Mouse (Mus musculus) retina, postnatal 7 days (tissue): ENCODE measurements around the gene Cwc22.
"Not testable (repeated sequence)": the region's sequence is repeated elsewhere in the genome, so short reads cannot be mapped to it uniquely, and the experiment has no call there.

Experiments used
- DNase-seq: peaks from one replicate; pipeline ENCODE4 v3.0.0-alpha.2; 2012; ENCODE audit warnings: low read depth, low spot score

Gene Cwc22

DNA sequence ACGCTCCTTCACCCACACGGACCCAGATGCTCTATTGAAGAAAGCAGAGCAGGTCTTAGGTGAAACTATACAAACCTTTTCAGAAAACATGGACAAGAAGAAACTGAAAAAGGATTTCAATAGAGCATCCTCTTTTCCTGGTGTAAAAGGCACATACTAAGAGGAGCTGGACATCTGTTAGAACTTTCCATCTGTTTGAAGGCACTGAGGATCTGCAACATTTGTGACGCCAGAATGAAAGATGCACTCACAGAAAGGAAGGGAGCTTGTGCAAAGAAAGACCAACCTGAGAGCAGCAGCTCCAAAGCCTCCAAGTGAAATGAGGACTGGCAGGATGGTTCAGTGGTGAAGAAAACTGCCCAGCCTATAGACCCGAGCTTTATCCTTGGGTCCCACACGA, 48.2 kb downstream of the Cwc22 start:
- DNase-seq: no peak

DNA sequence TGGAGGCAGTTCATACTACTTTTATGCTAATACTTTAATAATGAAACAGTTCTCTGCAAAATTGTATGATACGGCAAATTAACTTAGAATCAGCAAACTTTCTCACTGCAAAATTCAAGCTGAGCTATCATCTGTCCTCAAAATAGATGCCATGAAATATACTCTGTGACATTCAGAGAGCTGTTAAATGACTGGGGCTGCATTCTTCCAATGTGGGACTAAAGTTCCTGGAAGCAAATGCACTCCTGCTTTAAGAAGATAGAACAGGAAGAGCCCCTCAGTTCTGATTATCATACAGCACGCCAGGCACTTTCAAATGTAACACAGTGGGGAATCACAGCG, 48.6 kb downstream of the Cwc22 start:
- no peak for DNase-seq

DNA sequence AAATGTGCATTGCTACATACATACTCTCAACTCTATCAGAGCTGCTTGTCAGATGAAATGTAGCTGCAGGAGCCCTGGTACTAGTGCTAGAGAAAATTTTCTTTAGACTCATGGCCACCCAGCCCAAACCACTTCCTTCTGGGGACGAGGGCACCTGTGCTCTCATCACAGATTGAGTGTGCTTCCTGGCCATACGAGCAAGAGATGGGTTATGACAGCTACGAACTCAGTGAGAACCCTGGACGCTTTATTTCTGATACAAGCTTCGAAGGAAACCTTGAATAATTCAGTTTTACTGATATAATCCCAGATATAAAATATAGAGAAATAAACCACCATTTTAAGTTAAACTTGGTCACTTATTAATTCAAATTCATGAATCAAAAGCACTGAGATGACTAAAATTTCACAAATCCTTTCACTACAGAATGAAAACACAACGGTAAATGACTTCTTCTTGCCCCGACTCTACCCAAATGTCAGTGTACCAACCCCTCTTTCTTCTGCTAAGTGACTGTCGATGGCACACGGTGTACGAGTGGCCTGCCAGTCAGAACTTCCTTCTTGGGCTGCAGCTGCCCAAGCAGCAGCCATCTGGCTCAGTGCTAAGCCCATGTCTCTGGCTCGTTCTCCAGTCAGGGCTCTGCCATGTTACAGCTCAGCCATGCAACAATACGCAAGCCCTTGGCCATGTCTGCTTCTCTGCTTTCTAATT, 49.2 kb downstream of the Cwc22 start:
- no peak for DNase-seq

DNA sequence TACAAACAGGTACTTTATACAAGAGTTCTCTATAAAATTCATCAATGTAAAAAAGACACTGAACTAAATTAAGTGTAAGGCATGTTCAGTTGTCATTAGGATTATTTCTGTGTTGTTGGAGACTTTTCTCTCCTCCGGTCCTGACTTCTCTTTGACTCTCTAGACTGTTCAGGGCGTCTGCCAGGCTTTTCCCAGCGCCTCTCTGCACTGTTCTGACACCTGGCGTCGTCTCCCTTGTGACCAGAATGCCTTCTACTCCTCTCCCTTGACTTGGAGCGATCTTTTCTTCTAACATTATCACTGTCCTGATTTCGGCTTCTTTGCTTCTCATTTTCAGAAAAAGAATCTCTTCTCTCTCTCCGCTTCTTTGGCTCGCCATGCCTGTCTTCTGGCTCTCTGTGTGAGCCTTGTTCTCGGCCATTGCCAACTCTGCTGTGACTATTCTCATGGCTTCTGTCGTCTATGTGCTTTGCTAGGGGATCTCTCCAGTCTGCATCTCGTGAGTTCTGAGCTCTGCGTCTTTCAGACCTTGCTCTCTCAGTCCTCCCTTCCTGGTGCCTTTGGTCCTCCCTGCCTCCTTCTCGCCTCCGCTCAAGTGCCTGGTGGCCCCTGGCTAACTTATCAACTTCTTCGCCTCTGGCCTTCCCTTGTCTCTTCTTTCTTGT, 50.1 kb downstream of the Cwc22 start:
- DNase-seq: not testable (repeated sequence)

DNA sequence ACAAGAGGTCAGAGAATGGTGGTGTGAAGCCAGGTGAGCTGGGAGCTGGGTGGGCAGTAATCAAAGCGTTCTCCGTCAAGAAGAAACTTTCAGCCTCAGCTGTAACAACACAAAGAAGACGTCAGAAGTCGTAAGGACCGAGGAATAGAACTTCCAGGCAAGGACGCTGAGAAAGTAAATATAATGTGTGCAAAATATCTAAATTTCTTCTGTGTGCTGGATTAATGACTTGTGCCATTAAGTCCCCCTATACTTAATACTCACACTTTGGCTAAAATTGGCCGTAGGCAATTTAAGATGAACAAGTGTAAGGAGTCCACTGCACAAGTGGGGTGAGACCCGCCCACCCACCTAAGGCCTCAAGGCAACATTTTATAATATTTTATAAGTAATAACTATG, 51.3 kb downstream of the Cwc22 start:
- DNase-seq: no peak

DNA sequence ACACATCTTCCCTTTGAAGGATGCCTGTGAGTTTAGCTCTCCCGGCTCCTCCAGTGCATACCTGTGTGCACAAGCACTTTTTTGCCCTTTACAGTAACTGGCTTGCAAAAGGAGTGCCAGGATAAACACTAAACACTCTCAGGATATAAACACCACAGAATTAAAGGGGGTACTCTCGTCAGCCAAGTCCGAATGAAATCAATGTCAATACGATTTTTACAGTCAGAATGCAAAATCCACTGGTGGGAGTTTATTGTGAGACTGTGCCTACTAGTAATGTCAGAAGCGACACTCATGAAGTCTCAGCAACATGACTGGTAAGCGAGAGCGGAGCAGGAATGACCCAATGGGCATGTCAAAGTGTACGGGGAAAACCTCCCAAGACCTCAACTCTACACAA, 52.7 kb downstream of the Cwc22 start:
- DNase-seq: no peak

DNA sequence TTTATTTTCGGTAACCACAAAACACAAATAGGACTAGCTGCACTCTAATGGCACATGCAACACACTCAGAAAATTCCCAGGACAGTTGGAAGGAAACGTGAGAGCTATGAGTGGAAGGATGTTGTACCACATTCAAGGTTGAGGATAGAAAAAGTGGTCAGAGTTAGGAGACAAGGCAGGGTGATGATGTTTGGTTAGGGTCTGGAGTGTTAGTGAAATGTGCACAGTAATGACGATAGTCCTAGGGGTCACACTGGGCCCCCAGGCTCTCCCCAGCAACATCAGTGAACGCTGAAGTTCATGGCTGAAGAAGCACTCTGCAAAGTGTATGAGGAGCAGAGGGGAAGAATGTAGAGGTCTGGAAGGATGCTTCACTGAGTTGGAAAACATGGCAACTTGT, 53.6 kb downstream of the Cwc22 start:
- no peak for DNase-seq

DNA sequence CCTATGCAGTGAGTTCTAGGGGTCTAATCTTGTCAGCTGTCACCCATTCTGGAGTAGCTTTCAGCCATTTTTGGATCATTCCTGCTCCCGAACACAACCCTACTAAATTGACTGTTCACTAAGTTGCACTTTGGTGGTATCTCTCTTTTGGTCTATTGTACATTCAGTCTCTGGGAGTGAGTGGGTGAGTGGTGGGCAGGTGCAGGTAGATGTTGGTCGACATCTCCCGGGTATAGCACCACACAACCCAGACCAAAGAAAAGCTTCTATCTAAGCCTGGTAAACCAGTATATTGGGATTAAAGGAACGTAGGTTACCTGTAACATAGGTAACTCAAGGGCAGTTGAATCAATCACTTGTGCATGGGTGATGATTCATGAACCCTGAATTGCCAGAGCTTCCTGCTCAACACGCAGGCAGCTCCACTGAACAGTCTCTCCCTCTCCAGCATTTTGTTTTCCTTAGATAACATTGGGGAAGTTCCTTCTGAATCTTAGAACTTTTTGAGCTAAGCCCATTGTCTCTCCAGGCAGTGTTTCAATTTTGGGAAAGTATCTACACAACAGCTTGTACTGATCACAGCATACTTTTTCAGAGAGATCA, 55.2 kb downstream of the Cwc22 start:
- DNase-seq: no peak

DNA sequence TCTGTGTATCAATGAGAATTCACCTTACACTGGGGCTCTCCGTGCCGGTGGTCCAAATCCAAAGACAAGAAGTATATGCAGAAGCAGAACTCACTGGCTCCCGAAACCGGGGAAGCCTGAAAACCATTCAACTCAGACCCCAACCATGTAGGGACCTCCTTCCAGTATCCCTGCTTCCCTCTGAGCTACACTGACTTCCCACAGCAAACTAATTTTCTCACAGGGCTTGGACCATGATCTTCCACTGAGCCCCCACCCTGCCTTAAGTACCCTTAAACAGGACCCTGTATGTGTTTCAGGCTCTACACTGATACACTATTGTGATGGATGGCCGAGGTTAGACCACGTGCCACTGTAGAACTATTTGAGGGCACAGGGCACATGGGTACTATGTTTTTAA, 56.2 kb downstream of the Cwc22 start:
- no peak for DNase-seq

DNA sequence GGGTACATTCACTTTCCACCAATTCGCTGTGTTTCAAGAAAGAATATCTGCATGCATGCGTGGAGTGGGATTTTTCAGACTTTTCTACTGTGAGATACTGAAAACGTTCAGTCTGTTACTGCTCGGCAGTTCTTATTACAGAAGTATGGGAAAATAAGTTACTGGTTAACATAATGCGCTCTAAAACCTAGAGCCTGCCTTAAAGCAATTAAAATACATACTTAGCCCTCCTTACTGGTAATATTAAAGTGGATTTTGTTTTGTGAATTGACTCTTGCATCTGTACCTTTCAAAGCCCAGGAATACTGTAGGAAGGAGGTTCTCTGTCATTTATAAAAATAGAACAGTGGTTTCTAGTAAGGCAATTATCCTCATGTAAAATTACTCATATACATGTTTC, 56.8 kb downstream of the Cwc22 start:
- no peak for DNase-seq

DNA sequence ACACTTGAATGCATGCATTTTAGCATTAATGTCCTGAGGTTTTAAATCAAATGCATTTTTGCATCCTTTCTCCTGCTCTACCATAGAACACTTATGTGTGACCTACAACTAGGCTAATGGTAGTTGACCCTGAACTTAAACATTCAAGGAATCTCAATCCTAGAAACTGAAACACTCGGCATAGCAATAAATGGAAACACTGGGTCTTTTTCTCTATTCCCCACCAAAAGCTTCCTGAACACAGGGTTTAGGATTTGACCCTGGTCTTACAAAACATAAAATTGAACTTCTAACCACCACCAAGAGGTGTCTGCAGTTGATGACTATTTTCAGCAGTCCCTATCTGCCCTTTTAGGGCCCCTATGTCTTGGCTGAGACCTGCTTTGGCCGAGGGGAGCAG, 57.3 kb downstream of the Cwc22 start:
- no peak for DNase-seq

DNA sequence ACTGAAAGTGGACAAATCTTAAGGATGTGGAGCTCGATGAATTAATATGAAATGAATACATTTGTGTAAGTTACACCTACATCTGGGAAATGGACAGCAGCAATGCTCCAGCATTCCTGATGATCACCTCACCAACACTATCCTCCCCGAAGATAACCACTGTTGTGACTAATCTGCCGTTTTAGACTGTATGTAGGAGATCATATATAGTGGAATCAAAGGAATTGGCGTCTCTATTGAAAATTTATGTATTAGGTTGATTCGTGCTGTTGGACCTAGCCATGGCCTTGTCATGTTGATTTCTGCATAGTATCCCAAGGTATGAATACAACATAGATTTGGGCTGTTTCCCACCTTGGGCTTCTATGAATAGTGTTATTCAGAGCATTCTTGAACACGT, 58.1 kb downstream of the Cwc22 start:
- no peak for DNase-seq

DNA sequence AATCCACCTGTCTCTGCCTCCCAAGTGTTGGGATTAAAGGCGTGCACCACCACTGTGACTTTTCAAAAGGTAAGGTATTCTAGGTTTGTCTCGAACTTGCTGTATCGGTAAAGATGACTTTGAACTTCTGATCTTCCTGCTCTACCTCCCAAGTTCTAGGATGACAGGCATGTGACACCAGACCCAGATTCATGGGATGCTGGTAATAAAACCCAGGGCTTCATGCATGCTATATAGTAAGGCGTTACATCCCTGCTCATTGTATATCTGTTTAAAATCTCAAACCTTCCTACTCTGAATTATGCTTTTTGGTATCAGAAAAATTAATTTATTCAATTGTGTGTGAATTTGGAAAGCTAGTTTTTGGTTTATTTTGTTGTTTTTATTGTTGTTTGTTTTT, 59.0 kb downstream of the Cwc22 start:
- DNase-seq: no peak

DNA sequence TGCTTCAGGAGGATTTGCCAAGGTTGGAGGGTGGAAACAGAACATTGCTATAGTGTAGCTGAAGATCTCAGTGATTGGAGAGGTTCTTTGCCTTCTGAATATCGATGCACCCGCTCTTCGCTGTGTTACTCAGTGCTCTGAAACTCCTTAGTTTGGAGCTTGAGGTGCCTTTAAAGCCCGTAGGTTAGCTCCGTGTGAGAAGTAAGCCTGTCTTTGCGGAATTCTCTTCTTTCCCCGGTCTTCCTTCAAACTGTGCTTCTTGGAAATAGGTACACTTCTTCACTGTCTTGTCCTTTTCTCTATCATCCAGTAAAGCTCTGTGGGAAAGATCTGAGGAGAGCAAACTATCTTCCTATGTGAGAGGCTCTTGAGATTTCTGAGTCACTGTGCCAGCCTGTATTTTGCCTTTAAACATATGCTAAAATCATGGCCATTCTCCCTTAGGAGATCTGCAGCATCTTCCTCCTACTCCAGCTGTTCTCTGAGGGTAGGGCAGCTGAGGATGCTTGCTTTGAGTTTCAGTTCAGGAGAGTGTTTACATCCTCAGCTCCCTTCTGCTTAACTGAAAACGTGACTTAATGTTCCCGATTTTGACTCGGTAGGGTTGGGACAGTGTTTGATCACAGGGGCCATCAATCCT, 60.6 kb downstream of the Cwc22 start:
- no peak for DNase-seq

DNA sequence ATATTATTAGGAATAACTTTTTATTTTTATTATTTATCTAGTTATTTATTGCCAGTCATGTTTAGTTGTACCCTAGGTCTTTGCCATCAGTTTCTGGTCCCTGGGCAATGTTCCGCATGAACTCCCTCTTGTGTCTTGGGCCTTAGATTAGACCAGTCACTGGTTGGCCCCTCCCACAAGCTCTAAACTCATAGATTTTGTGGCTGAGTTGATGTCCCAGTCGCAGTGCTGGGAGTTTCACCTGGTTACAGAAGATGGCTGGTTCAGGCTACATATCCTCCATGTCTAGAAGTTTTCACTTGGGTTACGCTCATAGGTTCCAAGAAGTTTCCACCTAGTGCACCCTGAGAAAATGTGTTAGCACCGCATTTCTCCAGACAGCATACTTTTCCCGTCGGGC, 61.1 kb downstream of the Cwc22 start:
- no peak for DNase-seq

DNA sequence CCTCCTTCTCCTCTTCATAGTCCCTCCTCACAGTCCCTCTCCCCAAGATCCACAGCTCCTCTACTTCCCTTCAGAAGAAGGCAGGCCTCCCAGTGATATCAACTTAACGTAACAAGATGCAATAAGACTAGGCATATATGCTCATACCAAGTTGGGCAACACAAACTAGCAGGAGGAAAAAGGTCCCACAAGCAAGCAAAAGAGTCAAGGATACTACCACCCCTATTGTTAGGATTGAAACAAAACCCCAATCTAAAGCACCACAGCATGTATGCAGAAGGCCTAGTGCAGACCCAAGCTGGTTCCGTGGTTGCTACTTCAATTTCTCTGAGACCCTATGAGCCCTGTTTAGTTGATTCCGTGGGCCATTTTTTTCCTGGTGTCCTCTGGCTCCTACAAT, 61.7 kb downstream of the Cwc22 start:
- no peak for DNase-seq

DNA sequence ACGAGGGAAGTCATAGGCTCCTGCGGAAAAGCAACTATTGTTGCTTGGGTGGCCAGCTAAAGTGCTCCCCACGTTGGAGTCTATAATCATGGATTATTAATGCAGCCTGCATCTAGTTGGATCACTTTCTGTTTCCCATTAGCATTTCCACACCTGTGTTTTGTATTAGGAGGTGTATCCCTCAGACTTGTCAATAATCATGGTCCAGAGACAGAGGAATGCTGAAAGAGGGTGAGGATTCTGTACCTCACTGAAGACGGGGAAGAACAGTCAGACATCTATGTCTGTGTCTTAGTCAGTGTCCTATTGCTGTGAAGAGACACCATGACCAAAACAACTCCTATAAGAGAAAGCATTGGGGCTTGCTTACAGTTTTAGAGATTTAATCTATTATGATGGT, 63.2 kb downstream of the Cwc22 start:
- no peak for DNase-seq

DNA sequence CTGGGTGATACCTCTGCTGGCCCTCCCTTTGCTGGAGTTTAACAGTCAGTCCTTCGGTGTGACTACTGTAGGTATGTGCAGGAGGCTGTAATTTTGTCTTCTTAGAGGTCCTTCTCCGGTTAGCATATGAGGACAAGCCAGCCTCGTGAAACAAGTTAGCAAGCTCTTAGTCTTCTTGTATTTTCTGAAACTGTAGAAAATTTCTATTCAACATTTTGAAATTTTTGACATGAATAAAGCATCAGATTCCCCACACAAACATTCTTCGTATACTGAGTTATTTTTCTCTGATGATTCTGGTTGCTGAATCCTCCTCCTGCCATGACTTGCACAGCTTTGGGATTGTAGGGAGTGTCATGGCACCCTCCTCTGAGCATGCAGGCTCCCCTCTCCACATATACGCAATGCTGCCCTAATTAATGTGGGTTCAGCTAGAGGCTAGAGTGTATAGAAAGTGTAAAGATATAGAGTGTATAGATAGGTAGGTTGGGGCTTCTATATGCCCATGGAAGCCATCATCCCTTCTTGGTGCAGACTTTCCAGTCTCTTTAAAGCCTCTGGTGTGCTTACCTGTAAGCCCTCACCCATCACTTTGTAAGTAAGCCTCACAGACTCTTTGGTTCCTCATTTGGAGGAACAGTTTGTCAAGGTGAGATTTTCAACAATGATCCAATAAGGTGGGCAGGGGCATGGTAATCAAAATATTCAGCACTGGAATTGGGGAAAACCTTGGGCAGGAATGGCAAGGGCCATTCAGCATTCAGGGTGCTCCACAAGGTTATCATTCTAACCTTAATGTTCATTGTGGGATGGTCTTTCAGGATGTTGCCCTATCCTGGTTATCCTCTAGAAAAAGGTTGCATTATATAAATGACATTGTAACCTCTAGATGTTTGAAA, 64.6 kb downstream of the Cwc22 start:
- DNase-seq: no peak

DNA sequence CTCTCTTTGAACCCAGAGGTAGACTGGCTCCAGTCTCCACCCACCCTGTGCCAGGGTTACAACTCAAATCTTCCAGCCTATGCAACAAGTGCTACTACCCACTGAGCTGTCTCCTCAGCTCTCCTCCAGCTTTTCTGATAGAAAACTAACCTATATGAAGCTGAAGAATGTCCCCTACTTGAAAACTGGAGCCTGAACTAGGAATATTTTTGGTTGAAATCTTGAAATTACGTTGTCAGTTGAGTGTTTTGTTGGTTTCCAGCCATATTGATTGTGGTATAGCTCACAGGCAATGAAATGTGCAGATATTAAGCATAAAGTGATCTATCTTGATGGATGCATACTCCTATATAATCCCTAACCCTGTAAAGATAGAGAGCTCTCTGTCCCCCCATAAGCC, 65.8 kb downstream of the Cwc22 start:
- no peak for DNase-seq

DNA sequence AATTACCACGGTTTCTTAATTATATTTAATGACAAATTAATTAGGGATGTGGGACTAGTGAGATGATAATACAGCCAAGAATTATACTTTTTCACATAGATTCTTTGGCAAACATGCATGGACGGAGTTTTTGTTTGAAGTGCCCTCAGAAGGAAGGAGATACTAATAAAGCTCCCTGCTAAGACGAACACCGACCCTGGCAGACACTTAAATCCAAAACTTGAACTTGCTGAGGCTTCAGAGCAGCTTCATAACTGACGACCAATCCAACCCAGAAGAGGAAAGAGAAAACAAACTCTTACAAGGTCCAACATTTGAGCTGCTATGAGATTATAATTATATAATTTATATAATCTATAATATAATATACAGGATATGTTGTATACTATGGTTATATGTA, 66.4 kb downstream of the Cwc22 start:
- DNase-seq: no peak

DNA sequence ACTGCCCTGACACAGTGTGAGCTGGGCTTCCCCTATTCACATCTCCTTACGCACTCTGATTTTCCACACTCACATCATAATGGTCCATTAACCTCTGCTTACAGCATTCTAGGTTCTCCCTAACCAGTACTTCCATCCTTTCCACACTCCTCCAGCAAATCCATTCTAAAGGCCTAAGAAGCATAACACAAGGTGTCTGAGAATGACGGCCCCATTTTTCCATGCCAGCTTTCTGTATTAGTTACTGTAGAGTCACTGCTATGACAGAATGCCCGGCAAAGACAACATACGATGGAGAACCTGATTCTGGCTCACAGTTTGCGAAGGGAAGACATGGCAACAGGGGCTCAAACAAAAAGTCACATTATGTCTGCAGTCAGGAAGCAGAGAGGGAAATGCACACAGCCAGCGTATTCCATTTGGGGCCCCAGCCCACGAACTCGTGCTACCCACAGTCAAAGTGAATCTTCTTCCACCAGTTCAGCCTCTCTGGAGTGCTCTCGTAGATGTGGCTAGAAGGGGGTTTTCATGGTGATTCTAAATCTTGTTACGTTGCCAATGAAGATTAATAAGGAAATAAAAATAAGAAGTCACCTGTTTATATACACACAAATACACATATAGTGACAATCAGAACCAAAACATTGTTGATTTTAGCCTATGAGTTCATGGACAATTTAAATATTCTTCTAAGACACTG, 68.9 kb downstream of the Cwc22 start:
- DNase-seq: no peak
